Mouse (Mus musculus): ENCODE measurements at regions not wholly inside any gene's neighbourhood (a gene's known extent, or its start where the extent isn't known, plus 50 kb on each side); places are given as distances from the start of the nearest gene placed in this dataset.
A peak's percentile ranks its signal among the peaks of the same experiment; 100 is the strongest.
"Not testable (repeated sequence)": the region's sequence is repeated elsewhere in the genome, so short reads cannot be mapped to it uniquely, and the experiment has no call there.

DNA sequence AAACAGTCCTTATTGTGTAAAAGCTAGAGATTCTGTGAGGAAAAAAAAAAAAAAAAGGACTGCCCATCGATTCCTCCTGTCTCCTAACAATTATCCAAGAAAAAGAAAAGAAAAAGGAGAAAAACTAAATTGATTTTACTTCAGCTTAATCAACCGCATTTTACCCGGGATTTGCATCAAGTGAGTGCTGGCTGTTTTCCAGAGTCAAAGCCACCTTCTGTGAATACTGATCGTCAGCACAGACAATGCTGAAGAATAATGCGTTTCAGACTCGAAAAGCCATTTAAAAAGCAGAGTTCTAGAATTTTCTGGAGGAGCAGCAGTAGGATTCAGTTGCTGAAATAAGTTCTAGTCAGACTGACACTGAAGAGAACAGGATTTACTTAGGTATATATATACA is 131.1 kb downstream of the Kcnk1 start:
- no peak overlapping the region for H3K27ac ChIP-seq (replicated peaks; ENCODE audit: low read depth, low read length)
- H3K27me3 ChIP-seq (ENCODE audit: control insufficient read depth, insufficient read depth, low read length) = no peaks in the 10 kb centered on the region
- no peak overlapping the region for H3K9ac ChIP-seq (replicated peaks; ENCODE audit: low read length)
- H3K4me1 ChIP-seq (ENCODE audit: control insufficient read depth, insufficient read depth, low read length) = no peaks in the 10 kb centered on the region
- H3K9me3 ChIP-seq (ENCODE audit: control insufficient read depth, low read length) = 0 out of 2 replicates have a peak, but pooled peaks cover 5% of the 10 kb centered on the region
- H3K36me3 ChIP-seq (ENCODE audit: control insufficient read depth, insufficient read depth, low read length) = no peaks in the 10 kb centered on the region
- H3K4me3 ChIP-seq (replicated peaks; ENCODE audit: low read depth, low read length) = no peak overlapping the region
- H3K4me2 ChIP-seq (ENCODE audit: low read length) = no peak overlapping the region
- ATAC-seq (ENCODE audit: low FRiP score, low TSS enrichment) = no peak
- DNase-seq = peak; percentile 59
- WGBS = 52% methylated on average over 6 of the region's 6 CpGs

DNA sequence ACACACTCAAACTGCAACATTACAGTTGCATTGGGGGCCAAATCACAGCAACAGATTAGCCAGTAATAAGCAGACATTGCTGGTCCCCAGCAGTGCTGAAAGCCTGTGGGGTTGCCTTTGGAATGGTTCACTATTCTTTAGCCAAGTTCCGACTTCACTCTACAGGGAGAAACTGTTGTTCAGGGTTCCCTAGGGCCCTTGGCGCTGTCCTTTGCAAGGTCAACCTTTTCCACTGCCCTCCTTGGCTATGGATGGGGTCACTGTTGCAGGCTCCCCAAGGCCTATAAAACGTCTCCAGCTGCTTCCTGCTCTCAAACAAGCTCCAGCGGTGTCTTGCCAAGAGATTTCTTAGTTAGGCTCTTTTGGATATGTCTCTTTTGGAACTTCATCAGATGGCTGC is 137.1 kb downstream of the Kcnk1 start:
- WGBS = 83% methylated on average over 4 of the region's 4 CpGs
- no peaks in the 10 kb centered on the region for H3K36me3 ChIP-seq (ENCODE audit: control insufficient read depth, insufficient read depth, low read length)
- no peak for DNase-seq
- H3K4me1 ChIP-seq (ENCODE audit: control insufficient read depth, insufficient read depth, low read length) = no peaks in the 10 kb centered on the region
- H3K27me3 ChIP-seq (ENCODE audit: control insufficient read depth, insufficient read depth, low read length) = no peaks in the 10 kb centered on the region
- no peak overlapping the region for H3K4me2 ChIP-seq (ENCODE audit: low read length)
- ATAC-seq (ENCODE audit: low FRiP score, low TSS enrichment) = no peak
- no peak overlapping the region for H3K4me3 ChIP-seq (replicated peaks; ENCODE audit: low read depth, low read length)
- no peak overlapping the region for H3K9ac ChIP-seq (replicated peaks; ENCODE audit: low read length)
- no peak overlapping the region for H3K27ac ChIP-seq (replicated peaks; ENCODE audit: low read depth, low read length)
- H3K9me3 ChIP-seq (ENCODE audit: control insufficient read depth, low read length) = no peaks in the 10 kb centered on the region

DNA sequence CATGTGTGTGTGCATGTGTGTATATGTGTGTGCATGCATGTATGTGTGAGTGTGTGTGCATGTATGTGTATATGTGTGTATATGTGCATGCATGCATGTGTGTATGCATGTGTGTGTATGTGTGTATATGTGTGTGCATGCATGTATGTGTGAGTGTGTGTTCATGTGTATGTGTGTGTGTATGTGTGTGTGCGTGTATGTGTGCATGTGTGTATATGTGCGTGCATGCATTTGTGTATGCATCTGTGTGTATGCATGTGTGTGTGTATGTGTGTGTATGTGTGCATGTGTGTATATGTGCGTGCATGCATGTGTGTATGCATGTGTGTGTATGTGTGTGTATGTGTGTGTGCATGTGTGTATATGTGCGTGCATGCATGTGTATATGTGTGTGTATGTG is 137.9 kb downstream of the Kcnk1 start:
- H3K36me3 ChIP-seq (ENCODE audit: control insufficient read depth, insufficient read depth, low read length); H3K9ac ChIP-seq (replicated peaks; ENCODE audit: low read length); H3K27ac ChIP-seq (replicated peaks; ENCODE audit: low read depth, low read length); H3K4me3 ChIP-seq (replicated peaks; ENCODE audit: low read depth, low read length); ATAC-seq (ENCODE audit: low FRiP score, low TSS enrichment); DNase-seq; H3K4me2 ChIP-seq (ENCODE audit: low read length); H3K9me3 ChIP-seq (ENCODE audit: control insufficient read depth, low read length); H3K27me3 ChIP-seq (ENCODE audit: control insufficient read depth, insufficient read depth, low read length); H3K4me1 ChIP-seq (ENCODE audit: control insufficient read depth, insufficient read depth, low read length): not testable (repeated sequence)
- 97% methylated on average over 4 of the region's 4 CpGs for WGBS

DNA sequence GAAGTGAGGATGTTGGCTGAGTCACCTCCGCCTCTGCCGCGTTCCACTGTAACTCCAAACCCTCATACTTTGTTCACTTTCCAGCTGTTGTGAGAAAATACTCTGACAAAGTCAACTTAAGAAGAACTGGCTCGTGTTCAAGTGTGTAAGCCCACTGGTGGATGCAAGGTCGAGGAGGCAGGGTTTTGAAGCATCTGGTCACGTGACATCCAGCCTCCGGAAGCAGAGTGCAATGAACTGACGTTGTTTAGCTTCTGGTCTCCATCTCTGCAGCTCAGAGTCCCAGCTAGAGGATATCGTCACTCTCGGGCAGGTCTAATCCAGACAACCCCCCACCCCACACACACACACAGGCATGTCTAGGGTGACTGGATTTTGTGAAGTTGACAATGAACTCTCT is 140.1 kb downstream of the Kcnk1 start:
- Histone ChIP-seq H3K4me2 (ENCODE audit: low read length) (no peak overlapping the region), H3K27ac (replicated peaks; ENCODE audit: low read depth, low read length) (no peak overlapping the region), H3K4me1 (ENCODE audit: control insufficient read depth, insufficient read depth, low read length) (0 out of 2 replicates have a peak, but pooled peaks cover 7% of the 10 kb centered on the region), H3K27me3 (ENCODE audit: control insufficient read depth, insufficient read depth, low read length) (peaks cover 21% of the 10 kb centered on the region), H3K9ac (replicated peaks; ENCODE audit: low read length) (no peak overlapping the region), H3K36me3 (ENCODE audit: control insufficient read depth, insufficient read depth, low read length) (no peaks in the 10 kb centered on the region), H3K9me3 (ENCODE audit: control insufficient read depth, low read length) (no peaks in the 10 kb centered on the region), H3K4me3 (replicated peaks; ENCODE audit: low read depth, low read length) (no peak overlapping the region)
- no peak for DNase-seq
- no peak for ATAC-seq (ENCODE audit: low FRiP score, low TSS enrichment)
- 82% methylated on average over 10 of the region's 10 CpGs for WGBS

DNA sequence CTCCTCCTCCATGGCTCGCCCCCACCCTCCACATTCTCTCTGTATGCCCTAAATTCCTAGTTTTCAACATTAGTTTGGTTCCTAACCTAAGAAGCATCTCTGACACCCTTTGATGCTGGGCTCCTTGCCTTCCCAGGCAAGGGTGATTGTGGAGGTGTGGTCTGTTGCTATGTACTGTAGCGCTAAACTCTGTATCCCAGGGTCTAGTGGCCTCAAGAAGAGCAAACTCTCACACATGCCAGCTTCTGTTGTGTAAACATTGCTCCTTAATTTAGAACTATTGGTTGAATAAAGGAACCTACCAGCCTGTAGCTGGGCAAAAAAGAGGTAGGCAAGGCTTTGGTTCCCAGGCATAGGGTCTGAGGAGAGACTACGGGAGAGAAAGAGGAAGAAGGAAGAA is 140.6 kb downstream of the Kcnk1 start:
- Histone ChIP-seq H3K27me3 (ENCODE audit: control insufficient read depth, insufficient read depth, low read length) (peaks cover 24% of the 10 kb centered on the region), H3K4me2 (ENCODE audit: low read length) (no peak overlapping the region), H3K4me3 (replicated peaks; ENCODE audit: low read depth, low read length) (no peak overlapping the region), H3K27ac (replicated peaks; ENCODE audit: low read depth, low read length) (no peak overlapping the region), H3K9ac (replicated peaks; ENCODE audit: low read length) (no peak overlapping the region), H3K9me3 (ENCODE audit: control insufficient read depth, low read length) (no peaks in the 10 kb centered on the region), H3K4me1 (ENCODE audit: control insufficient read depth, insufficient read depth, low read length) (0 out of 2 replicates have a peak, but pooled peaks cover 7% of the 10 kb centered on the region), H3K36me3 (ENCODE audit: control insufficient read depth, insufficient read depth, low read length) (no peaks in the 10 kb centered on the region)
- no peak for DNase-seq
- no peak for ATAC-seq (ENCODE audit: low FRiP score, low TSS enrichment)
- WGBS = 83% methylated on average over 3 of the region's 3 CpGs

DNA sequence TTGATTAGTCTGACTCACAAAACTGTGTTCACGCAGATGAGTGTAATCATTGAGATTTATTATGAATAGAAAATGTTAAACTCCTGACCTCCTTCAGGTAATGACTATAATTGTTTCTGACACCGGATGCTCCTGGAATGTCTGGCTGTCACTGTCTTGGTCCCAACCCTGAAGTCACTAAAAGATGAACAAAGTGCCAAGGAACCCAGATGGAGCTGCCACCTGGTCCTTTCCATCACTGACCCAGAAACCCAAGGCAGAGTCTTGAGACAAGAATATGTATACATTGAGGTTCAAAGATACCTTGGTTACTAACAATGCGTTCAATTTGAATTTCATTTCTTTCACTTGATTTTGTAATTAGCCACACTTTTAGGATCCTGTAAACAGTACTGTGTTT is 142.0 kb downstream of the Kcnk1 start:
- Histone ChIP-seq H3K4me2 (ENCODE audit: low read length) (no peak overlapping the region), H3K9me3 (ENCODE audit: control insufficient read depth, low read length) (no peaks in the 10 kb centered on the region), H3K27ac (replicated peaks; ENCODE audit: low read depth, low read length) (no peak overlapping the region), H3K9ac (replicated peaks; ENCODE audit: low read length) (no peak overlapping the region), H3K4me3 (replicated peaks; ENCODE audit: low read depth, low read length) (no peak overlapping the region), H3K4me1 (ENCODE audit: control insufficient read depth, insufficient read depth, low read length) (0 out of 2 replicates have a peak, but pooled peaks cover 7% of the 10 kb centered on the region), H3K36me3 (ENCODE audit: control insufficient read depth, insufficient read depth, low read length) (no peaks in the 10 kb centered on the region), H3K27me3 (ENCODE audit: control insufficient read depth, insufficient read depth, low read length) (peaks cover 24% of the 10 kb centered on the region)
- ATAC-seq (ENCODE audit: low FRiP score, low TSS enrichment) (no peak), DNase-seq (no peak)
- 93% methylated on average over 3 of the region's 3 CpGs for WGBS

DNA sequence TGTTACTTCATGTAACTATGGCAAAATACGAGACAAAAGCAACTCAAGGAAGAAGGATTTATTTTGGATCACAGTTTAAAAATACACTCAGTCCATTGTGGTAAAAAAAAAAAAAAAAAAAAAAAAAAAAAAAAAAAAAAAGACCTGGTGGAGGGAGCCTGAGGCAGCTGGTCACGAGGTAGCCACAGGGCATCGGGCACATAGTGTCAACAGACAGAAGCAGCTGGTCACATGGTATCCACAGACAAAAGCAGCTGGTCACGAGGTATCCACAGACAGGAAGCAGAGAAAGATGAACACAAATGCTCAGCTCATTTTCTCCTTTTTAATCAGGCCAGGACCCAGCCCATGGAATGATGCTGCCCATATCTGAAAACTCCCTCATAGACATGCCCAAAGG is 142.5 kb downstream of the Kcnk1 start:
- ATAC-seq (ENCODE audit: low FRiP score, low TSS enrichment) (no peak), DNase-seq (no peak)
- Histone ChIP-seq H3K27me3 (ENCODE audit: control insufficient read depth, insufficient read depth, low read length) (peaks cover 24% of the 10 kb centered on the region), H3K27ac (replicated peaks; ENCODE audit: low read depth, low read length) (no peak overlapping the region), H3K9ac (replicated peaks; ENCODE audit: low read length) (no peak overlapping the region), H3K4me2 (ENCODE audit: low read length) (no peak overlapping the region), H3K36me3 (ENCODE audit: control insufficient read depth, insufficient read depth, low read length) (no peaks in the 10 kb centered on the region), H3K9me3 (ENCODE audit: control insufficient read depth, low read length) (no peaks in the 10 kb centered on the region), H3K4me3 (replicated peaks; ENCODE audit: low read depth, low read length) (no peak overlapping the region), H3K4me1 (ENCODE audit: control insufficient read depth, insufficient read depth, low read length) (0 out of 2 replicates have a peak, but pooled peaks cover 7% of the 10 kb centered on the region)
- 54% methylated on average over 4 of the region's 4 CpGs for WGBS

DNA sequence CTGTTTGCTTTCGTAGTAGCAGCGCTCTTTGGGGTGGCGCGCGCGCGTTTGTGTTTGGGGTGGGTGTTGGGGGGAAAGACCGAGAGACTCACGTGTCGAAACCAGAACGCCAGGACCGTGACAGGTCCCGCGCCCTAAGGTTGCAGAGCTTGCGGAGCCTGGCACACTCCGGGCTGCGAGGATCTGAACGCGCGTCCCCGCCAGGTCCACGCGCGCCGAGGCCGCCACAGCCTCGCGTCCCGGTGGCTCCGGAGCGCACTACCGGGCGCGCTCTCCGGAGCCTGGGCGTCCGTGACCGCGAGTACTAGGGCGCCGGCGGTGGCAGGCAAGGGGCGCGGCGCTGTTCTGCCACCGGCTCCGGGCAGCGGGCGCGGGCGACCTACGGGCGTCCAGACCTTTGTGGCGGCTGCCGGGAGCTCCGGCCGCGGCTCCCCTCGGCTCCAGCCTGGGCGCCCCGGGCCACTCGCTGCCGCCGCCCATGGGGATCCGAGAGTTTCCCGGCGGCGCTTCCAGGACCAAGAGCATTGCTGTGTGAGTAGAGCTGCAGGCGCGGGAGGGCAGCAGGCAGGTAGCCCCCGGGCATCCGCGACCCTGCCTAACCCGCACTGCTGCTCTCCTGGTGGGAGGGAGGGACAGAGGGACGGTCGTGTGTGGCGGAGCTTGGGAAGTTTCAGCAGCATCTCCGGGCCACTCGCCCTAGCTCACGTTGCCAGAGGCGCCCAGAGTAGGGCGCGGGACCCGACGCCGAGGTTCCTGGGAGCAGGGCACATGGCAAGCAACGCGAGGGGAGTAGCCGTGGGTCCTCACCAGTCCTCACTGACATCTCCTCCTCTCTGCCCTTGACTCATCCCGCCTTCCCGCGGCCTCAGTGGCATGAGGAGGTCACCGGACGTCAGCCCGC is 143.9 kb downstream of the Kcnk1 start:
- H3K9ac ChIP-seq (replicated peaks; ENCODE audit: low read length) = peak overlapping the region; percentile 52
- H3K4me2 ChIP-seq (ENCODE audit: low read length) = peak overlapping the region; percentile 95
- peaks cover 24% of the 10 kb centered on the region for H3K27me3 ChIP-seq (ENCODE audit: control insufficient read depth, insufficient read depth, low read length)
- WGBS = under 1% methylated on average over 93 of the region's 95 CpGs
- H3K9me3 ChIP-seq (ENCODE audit: control insufficient read depth, low read length) = no peaks in the 10 kb centered on the region
- ATAC-seq (ENCODE audit: low FRiP score, low TSS enrichment) = no peak; the same call in 1 of the 2 replicates
- H3K27ac ChIP-seq (replicated peaks; ENCODE audit: low read depth, low read length) = no peak overlapping the region
- 0 out of 2 replicates have a peak, but pooled peaks cover 7% of the 10 kb centered on the region for H3K4me1 ChIP-seq (ENCODE audit: control insufficient read depth, insufficient read depth, low read length)
- no peaks in the 10 kb centered on the region for H3K36me3 ChIP-seq (ENCODE audit: control insufficient read depth, insufficient read depth, low read length)
- DNase-seq = peak; percentile 74
- peak overlapping the region; percentile 55 for H3K4me3 ChIP-seq (replicated peaks; ENCODE audit: low read depth, low read length)

DNA sequence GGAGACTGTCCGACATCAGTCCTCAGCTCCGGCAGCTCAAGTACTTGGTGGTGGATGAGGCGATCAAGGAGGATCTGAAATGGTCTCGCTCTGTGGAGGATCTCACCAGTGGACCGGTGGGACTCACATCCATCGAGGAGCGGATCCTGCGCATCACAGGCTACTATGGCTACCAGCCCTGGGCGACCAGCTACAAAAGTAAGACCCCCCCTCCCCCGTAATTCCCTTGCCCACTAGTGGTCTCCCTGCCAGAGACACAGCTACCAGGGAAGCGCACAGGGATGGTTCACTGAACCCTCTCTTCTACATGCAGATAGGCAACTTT is 144.5 kb downstream of the Kcnk1 start:
- Histone ChIP-seq H3K9ac (replicated peaks; ENCODE audit: low read length) (peak overlapping the region; percentile 52; the same call in 1 of the 2 replicates), H3K4me3 (replicated peaks; ENCODE audit: low read depth, low read length) (peak overlapping the region; percentile 55), H3K9me3 (ENCODE audit: control insufficient read depth, low read length) (no peaks in the 10 kb centered on the region), H3K27ac (replicated peaks; ENCODE audit: low read depth, low read length) (no peak overlapping the region), H3K36me3 (ENCODE audit: control insufficient read depth, insufficient read depth, low read length) (no peaks in the 10 kb centered on the region), H3K27me3 (ENCODE audit: control insufficient read depth, insufficient read depth, low read length) (peaks cover 24% of the 10 kb centered on the region), H3K4me2 (ENCODE audit: low read length) (peak overlapping the region; percentile 95), H3K4me1 (ENCODE audit: control insufficient read depth, insufficient read depth, low read length) (0 out of 2 replicates have a peak, but pooled peaks cover 7% of the 10 kb centered on the region)
- ATAC-seq (ENCODE audit: low FRiP score, low TSS enrichment) = no peak
- WGBS = 13% methylated on average over 11 of the region's 11 CpGs
- DNase-seq = peak; percentile 27
